In the genomic region with DNA sequence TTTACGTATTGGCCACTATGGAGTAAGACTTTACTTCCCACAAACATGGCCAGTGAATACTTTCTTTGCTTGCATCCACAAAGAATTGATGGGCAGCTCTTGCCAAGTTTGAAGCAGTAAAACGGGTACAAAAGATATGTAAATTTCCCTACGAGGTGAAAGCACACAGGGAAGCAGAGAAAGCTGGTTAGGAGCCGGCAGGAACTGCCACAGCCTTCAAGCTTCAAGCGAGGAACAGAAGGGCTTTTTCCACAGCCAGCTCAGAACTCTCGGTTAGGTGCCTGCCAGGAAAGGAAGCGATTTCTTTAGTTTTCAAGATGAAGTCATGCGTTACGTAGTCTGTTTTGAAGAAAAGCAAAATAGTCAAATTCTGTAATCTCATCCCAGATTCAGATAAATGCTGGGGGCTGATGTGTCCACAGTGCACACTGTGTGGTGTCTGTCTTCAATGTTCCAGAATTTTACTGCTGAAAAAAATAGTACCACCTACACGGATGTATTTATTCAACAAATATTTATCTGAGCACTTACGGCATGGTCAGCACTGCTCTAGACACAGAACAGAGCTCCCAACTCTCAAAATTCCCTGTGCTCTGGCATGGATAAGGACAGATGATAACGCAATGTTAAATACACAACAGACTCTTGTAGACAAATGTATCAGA, we compare ENCODE assay signal across 12 mouse cellular contexts. TPM values are rescaled to one million over a fixed set of nuclear protein-coding genes. Genes with fewer than 3 reads are reported as not detected.
DNase-seq lines count a peak whose midpoint lies in the region; ATAC-seq lines count a peak whose summit lies in the region.
"Had no signal": no experiment of that assay in that cellular context is flagged by ENCODE, and none has a peak within 500 bp of the region (broad histone marks: within the 10 kb centered on the region; RNA-seq: fewer than 3 reads in every experiment).

No protein-coding gene starts in this region.

- no peaks in the 10 kb centered on the region for H3K36me3 ChIP-seq in hindbrain, embryonic 16.5 days (ENCODE audit: control insufficient read depth, insufficient read depth, low read length)

- H3K9me3 ChIP-seq in hindbrain, embryonic 16.5 days (ENCODE audit: control insufficient read depth, low read length), result no peaks in the 10 kb centered on the region

- no peak for ATAC-seq in hindbrain, embryonic 16.5 days
- ATAC-seq: inflammation-experienced regulatory T-cells, adult 6 months had no signal

- H3K4me2 ChIP-seq in hindbrain, embryonic 16.5 days (ENCODE audit: low read length), result no peak overlapping the region; the same call in 1 of the 2 replicates

- peaks cover 10% of the 10 kb centered on the region for H3K4me1 ChIP-seq in hindbrain, embryonic 16.5 days (ENCODE audit: control insufficient read depth, insufficient read depth, low read depth, low read length)

- no peak overlapping the region for H3K4me3 ChIP-seq in hindbrain, embryonic 16.5 days (ENCODE audit: low read length)

- H3K27ac ChIP-seq in hindbrain, embryonic 16.5 days (ENCODE audit: low read depth, low read length), result peak overlapping the region; percentile 61

- DNase-seq in heart, adult 18-20 months, result peak; percentile 16 to 17
- no peak for DNase-seq in heart, postnatal 36 days
- DNase-seq in right cerebral cortex, adult 2 months (ENCODE audit: low spot score in 2 of 2), result peak; percentile 51 to 59
- DNase-seq in right cerebral cortex, postnatal 4 days, result no peak
- DNase-seq in embryo, embryonic 10 days (ENCODE audit: low spot score), result no peak
- DNase-seq in embryo, embryonic 11 days, result no peak
- DNase-seq in lung, postnatal 25 days (ENCODE audit: low spot score), result no peak

- no peaks in the 10 kb centered on the region for H3K27me3 ChIP-seq in hindbrain, embryonic 16.5 days (replicated peaks; ENCODE audit: control insufficient read depth, insufficient read depth, low read length)

- no peak overlapping the region for H3K9ac ChIP-seq in hindbrain, embryonic 16.5 days (ENCODE audit: low read depth, low read length)

- intact Hi-C loops in heart, postnatal 36 days (cut with DNase I), result no loop called here

- 36% methylated on average over 12 of the region's 12 CpGs for WGBS in hindbrain, embryonic 16.5 days

RNA-seq across cellular contexts. Expression of a gene that starts 54.5 kb away (rescaled TPM):
- not detected for total RNA-seq in heart, adult 18-20 months (2021)
- total RNA-seq in heart, postnatal 36 days (2021), result not detected
- polyA plus RNA-seq in hindbrain, embryonic 16.5 days (2015; fragmentation: Nextera tagmentation; extraction: Ambion mirVana), result not detected in 2 replicates
- polyA plus RNA-seq: C2C12; liver, embryonic 16.5 days; stomach, embryonic 16.5 days had no signal

Comparison
In these comparisons a context has a peak if more than half of its experiments do, and no peak if none do; other contexts are left out.
1. DNase-seq: peak in heart, adult 18-20 months (2 of 2) and right cerebral cortex, adult 2 months (2 of 2); none in heart, postnatal 36 days (0 of 2), right cerebral cortex, postnatal 4 days (single experiment), embryo, embryonic 10 days (single experiment), embryo, embryonic 11 days (single experiment) and lung, postnatal 25 days (single experiment).